Mouse (Mus musculus): ENCODE measurements around the gene Dlx3. TPM values are rescaled to one million over a fixed set of nuclear protein-coding genes. Genes with fewer than 3 reads are reported as not detected.

Gene Dlx3
- total and polyA plus RNA-seq, 2 experiments from 2014 or later = not detected

- H3K4me2 ChIP-seq (ENCODE audit: low read depth, low read length) = 0 out of 2 replicates have a peak overlapping the region, but pooled peaks have one; percentile 10
- WGBS = 80% methylated on average over 7 of the region's 7 CpGs
Observed at GRCm38 (mm10) chr11:95077956-95078355, 42.0 kb upstream of the Dlx3 start.

GRCm38 (mm10) chr11:95079256-95079875 is 40.6 kb upstream of the Dlx3 start:
- no peak for DNase-seq (ENCODE audit: low spot score)
- no peaks in the 10 kb centered on the region for H3K27me3 ChIP-seq (ENCODE audit: control insufficient read depth, insufficient read depth, low read length)
- peaks cover 42% of the 10 kb centered on the region for H3K4me1 ChIP-seq (ENCODE audit: control insufficient read depth, insufficient read depth)
- no peak overlapping the region for H3K4me3 ChIP-seq (ENCODE audit: low read depth, low read length)
- no peaks in the 10 kb centered on the region for H3K36me3 ChIP-seq (replicated peaks; ENCODE audit: control insufficient read depth, insufficient read depth, low read length)
- no peak overlapping the region for H3K9ac ChIP-seq (replicated peaks; ENCODE audit: low read depth, low read length)
- 0 out of 2 replicates have a peak overlapping the region, but pooled peaks have one; percentile 7 for H3K4me2 ChIP-seq (ENCODE audit: low read depth, low read length)
- H3K9me3 ChIP-seq (replicated peaks; ENCODE audit: control insufficient read depth, low read length) = no peaks in the 10 kb centered on the region
- ATAC-seq (ENCODE audit: insufficient read depth, low read depth) = no peak
- peak overlapping the region; percentile 61 for H3K27ac ChIP-seq (ENCODE audit: low read depth)
- TF ChIP-seq CTCF (IDR thresholded peaks at IDR 0.05; ENCODE audit: low read depth) (no peak), EP300 (IDR thresholded peaks at IDR 0.05; ENCODE audit: low read depth) (no peak)
- 10% methylated on average over 6 of the region's 6 CpGs for WGBS

More at GRCm38 (mm10) chr11:95077956-95078355, 42.0 kb upstream of the Dlx3 start:
- Histone ChIP-seq H3K9me3 (replicated peaks; ENCODE audit: control insufficient read depth, low read length) (no peaks in the 10 kb centered on the region), H3K27me3 (ENCODE audit: control insufficient read depth, insufficient read depth, low read length) (no peaks in the 10 kb centered on the region), H3K27ac (ENCODE audit: low read depth) (no peak overlapping the region), H3K4me3 (ENCODE audit: low read depth, low read length) (no peak overlapping the region), H3K9ac (replicated peaks; ENCODE audit: low read depth, low read length) (no peak overlapping the region), H3K36me3 (replicated peaks; ENCODE audit: control insufficient read depth, insufficient read depth, low read length) (no peaks in the 10 kb centered on the region), H3K4me1 (ENCODE audit: control insufficient read depth, insufficient read depth) (peaks cover 51% of the 10 kb centered on the region)
- no peak for DNase-seq (ENCODE audit: low spot score)
- ATAC-seq (ENCODE audit: insufficient read depth, low read depth) = no peak
- TF ChIP-seq CTCF (IDR thresholded peaks at IDR 0.05; ENCODE audit: low read depth) = no peak
- TF ChIP-seq EP300 (IDR thresholded peaks at IDR 0.05; ENCODE audit: low read depth) = no peak

- TF ChIP-seq EP300 (IDR thresholded peaks at IDR 0.05; ENCODE audit: low read depth) = no peak
- H3K4me2 ChIP-seq (ENCODE audit: low read depth, low read length) = no peak overlapping the region
- no peak for ATAC-seq (ENCODE audit: insufficient read depth, low read depth)
Observed at GRCm38 (mm10) chr11:95080783-95081182, 39.1 kb upstream of the Dlx3 start.

GRCm38 (mm10) chr11:95082896-95083295 is 37.0 kb upstream of the Dlx3 start:
- no peak overlapping the region for H3K9ac ChIP-seq (replicated peaks; ENCODE audit: low read depth, low read length)
- no peak overlapping the region for H3K4me2 ChIP-seq (ENCODE audit: low read depth, low read length)
- H3K36me3 ChIP-seq (replicated peaks; ENCODE audit: control insufficient read depth, insufficient read depth, low read length) = no peaks in the 10 kb centered on the region
- H3K4me3 ChIP-seq (ENCODE audit: low read depth, low read length) = no peak overlapping the region
- H3K9me3 ChIP-seq (replicated peaks; ENCODE audit: control insufficient read depth, low read length) = no peaks in the 10 kb centered on the region
- peaks cover 31% of the 10 kb centered on the region for H3K4me1 ChIP-seq (ENCODE audit: control insufficient read depth, insufficient read depth)
- no peak for ATAC-seq (ENCODE audit: insufficient read depth, low read depth)
- DNase-seq (ENCODE audit: low spot score) = no peak
- WGBS = 85% methylated on average over 7 of the region's 7 CpGs
- TF ChIP-seq CTCF (IDR thresholded peaks at IDR 0.05; ENCODE audit: low read depth) (no peak), EP300 (IDR thresholded peaks at IDR 0.05; ENCODE audit: low read depth) (no peak)
- no peaks in the 10 kb centered on the region for H3K27me3 ChIP-seq (ENCODE audit: control insufficient read depth, insufficient read depth, low read length)
- H3K27ac ChIP-seq (ENCODE audit: low read depth) = no peak overlapping the region

More at GRCm38 (mm10) chr11:95080783-95081182, 39.1 kb upstream of the Dlx3 start:
- Histone ChIP-seq H3K9me3 (replicated peaks; ENCODE audit: control insufficient read depth, low read length) (no peaks in the 10 kb centered on the region), H3K27me3 (ENCODE audit: control insufficient read depth, insufficient read depth, low read length) (no peaks in the 10 kb centered on the region), H3K27ac (ENCODE audit: low read depth) (no peak overlapping the region), H3K9ac (replicated peaks; ENCODE audit: low read depth, low read length) (no peak overlapping the region), H3K36me3 (replicated peaks; ENCODE audit: control insufficient read depth, insufficient read depth, low read length) (no peaks in the 10 kb centered on the region), H3K4me3 (ENCODE audit: low read depth, low read length) (no peak overlapping the region), H3K4me1 (ENCODE audit: control insufficient read depth, insufficient read depth) (peaks cover 31% of the 10 kb centered on the region)
- no peak for DNase-seq (ENCODE audit: low spot score)
- 89% methylated on average over 6 of the region's 6 CpGs for WGBS

GRCm38 (mm10) chr11:95084175-95084574 is 35.7 kb upstream of the Dlx3 start:
- 59% methylated on average over 4 of the region's 4 CpGs for WGBS
- peaks cover 18% of the 10 kb centered on the region for H3K4me1 ChIP-seq (ENCODE audit: control insufficient read depth, insufficient read depth)
- no peaks in the 10 kb centered on the region for H3K36me3 ChIP-seq (replicated peaks; ENCODE audit: control insufficient read depth, insufficient read depth, low read length)
- H3K4me3 ChIP-seq (ENCODE audit: low read depth, low read length) = no peak overlapping the region
- H3K27ac ChIP-seq (ENCODE audit: low read depth) = no peak overlapping the region
- no peak overlapping the region for H3K9ac ChIP-seq (replicated peaks; ENCODE audit: low read depth, low read length)
- no peaks in the 10 kb centered on the region for H3K27me3 ChIP-seq (ENCODE audit: control insufficient read depth, insufficient read depth, low read length)
- no peak for TF ChIP-seq EP300 (IDR thresholded peaks at IDR 0.05; ENCODE audit: low read depth)
- TF ChIP-seq CTCF (IDR thresholded peaks at IDR 0.05; ENCODE audit: low read depth) = no peak
- ATAC-seq (ENCODE audit: insufficient read depth, low read depth) = no peak
- no peak for DNase-seq (ENCODE audit: low spot score)
- H3K4me2 ChIP-seq (ENCODE audit: low read depth, low read length) = no peak overlapping the region
- no peaks in the 10 kb centered on the region for H3K9me3 ChIP-seq (replicated peaks; ENCODE audit: control insufficient read depth, low read length)

All from heart, postnatal 0 days (tissue).